Mouse (Mus musculus) cerebellum, adult 2 months (tissue): ENCODE results near the gene Rasgrf2.

ENCODE experiments used
- CTCF ChIP-seq: fragments of 200-500 bp; IDR thresholded peaks from 2 replicates; pipeline ENCODE4 v1.5.1; 2011; ENCODE audit warnings: low read depth, mild to moderate bottlenecking, control low read depth, low read length, moderate library complexity, borderline replicate concordance; ENCODE audit not compliant: insufficient read depth
- POLR2A ChIP-seq: fragments of 200-500 bp; IDR thresholded peaks from 2 replicates; pipeline ENCODE4 v1.6.1; 2011; ENCODE audit warnings: low read length, control low read depth, borderline replicate concordance; ENCODE audit not compliant: insufficient read depth

- TF ChIP-seq CTCF (no peak), POLR2A (no peak)
Measured at GRCm38 (mm10) chr13:91911211-91911610, 220.2 kb downstream of the Rasgrf2 start.
